Mouse (Mus musculus) left cerebral cortex, adult 9 months (tissue): ENCODE data around the gene Vmn2r20.
"Not testable (repeated sequence)": the region's sequence is repeated elsewhere in the genome, so short reads cannot be mapped to it uniquely, and the experiment has no call there.

Source experiments
- DNase-seq, 2 experiments: peaks; one replicate each; pipeline ENCODE4 v3.0.0; 2022; ENCODE audit warnings: low spot score in 2 of 2

Gene Vmn2r20

DNA sequence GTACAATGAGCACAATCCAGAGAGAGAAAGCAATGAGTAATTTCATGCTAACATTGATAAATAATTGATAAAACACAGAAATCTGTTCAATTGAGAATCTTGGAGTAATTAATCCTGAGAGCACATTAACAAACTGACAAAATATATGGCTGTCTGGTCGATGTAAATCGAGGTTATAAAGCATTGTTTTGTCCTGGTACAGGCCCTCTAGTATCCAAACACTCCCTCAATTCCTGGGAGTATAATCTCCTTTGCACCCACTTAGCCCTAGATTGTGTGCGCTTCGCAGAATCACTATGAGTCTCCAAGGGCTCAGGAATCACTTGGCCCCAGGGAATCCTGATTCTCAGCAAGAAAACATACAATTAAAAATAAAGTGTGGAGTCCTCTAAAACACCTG is at the start of gene Vmn2r20:
Vmn2r20 (minus strand) TSS at position 101 of the 400 bp plus-strand sequence.
- DNase-seq = not testable (repeated sequence)

DNA sequence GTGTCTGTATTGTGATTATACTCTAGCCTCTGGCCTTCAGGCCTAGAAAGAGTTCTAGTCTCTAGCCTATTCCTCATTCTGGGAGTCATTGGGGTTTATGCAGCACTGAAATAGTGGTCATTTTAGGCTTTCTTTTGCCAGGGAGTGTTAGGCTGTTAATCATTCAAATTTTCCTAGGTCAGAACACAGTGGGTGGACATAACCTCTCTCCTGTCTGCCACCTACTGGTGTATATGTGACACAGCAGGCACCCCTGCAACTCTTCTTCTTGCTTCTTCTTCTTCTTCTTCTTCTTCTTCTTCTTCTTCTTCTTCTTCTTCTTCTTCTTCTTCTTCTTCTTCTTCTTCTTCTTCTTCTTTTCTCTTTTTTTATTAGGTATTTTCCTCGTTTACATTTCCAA is 6.5 kb upstream of the Vmn2r20 start:
- not testable (repeated sequence) for DNase-seq

DNA sequence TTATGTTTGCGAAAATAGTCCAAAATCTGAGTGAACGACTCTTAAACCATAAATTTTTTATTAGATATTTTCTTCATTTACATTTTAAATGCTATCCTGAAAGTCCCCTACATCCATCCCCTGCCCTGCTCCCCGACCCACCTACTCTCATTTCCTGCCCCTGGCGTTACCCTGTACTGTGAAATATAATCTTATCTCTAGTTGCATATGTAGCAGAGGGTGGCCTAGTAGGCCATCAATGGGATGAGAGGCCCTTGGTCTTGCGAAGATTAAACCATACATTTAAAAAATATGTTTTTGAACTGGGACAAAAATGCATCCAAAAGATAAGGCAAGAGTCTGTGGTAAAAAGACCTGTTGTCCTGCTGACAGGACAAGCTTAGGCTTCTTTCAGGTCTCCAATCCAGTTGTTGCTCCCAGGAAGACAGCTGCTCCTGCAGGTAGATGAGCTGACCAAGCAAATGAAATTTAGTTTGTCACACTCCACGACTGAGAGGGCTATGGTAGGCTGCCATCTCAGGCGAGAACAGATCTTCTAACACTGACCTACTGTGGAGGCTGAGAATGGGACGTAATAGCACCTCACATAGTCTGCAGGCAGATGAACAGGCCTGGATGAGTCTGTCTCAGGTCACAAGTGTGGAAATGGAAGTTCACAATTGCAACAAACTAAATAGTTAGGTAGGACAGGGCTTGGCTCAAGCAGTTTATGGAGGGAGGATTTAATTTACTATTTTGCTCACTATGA is 10.8 kb downstream of the Vmn2r20 start:
- DNase-seq = not testable (repeated sequence)

DNA sequence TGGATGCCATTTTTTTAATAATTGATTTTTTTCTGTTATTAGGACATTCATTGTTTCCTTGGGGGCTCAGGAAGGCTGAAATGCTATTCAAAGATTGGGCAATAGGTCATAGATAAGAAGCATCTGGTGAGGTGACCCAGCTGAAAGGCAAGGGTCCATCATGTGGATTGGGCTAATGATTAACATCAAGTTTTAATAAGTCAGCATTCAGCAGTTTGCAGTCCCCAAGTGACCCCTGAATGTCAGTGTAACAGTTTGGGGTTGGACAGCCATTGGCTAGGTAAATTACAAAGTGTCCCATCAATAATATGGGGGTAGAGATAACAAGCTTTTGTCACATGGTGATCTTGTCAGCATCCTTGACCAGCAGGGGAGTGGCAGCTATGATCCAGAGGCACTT is 29.1 kb downstream of the Vmn2r20 start:
- DNase-seq = not testable (repeated sequence)

DNA sequence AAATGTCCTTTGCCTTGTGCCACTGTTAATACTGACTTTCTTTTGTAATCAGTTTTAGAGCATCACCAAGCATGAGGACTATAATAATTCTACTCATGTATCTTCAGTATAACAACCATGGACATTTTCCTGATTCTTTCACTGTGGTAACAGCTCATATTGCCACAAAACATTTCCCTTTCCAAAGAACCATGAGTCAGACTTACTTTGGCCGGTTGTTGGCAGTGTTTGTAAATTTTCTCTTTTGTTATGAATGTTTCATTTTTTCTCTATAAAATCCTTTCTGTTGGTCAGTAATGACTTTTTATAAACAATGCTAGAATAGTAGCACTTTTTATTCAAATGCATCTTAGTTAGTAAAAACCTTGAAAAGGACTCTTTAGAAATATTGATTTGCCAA is 71.8 kb downstream of the Vmn2r20 start:
- no peak for DNase-seq

DNA sequence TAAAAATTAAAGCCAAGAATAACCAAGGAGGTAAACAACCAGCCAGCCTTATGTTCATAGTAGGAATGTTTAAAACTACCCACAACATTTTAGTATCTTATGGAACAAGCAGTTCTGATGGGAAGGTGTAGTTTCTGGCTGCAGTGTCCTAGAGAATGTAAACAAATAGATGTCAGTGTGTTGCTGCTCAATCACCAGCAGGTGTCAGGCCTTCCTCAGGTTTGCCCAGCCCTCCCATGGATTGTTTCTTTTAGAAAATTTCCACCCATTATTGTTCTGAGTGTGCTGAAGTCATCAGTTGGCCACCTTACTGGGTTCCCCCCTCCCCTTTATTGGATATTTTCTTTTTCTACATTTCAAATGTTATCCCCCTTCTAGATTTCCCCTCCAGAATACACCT is 77.8 kb downstream of the Vmn2r20 start:
- DNase-seq = no peak

DNA sequence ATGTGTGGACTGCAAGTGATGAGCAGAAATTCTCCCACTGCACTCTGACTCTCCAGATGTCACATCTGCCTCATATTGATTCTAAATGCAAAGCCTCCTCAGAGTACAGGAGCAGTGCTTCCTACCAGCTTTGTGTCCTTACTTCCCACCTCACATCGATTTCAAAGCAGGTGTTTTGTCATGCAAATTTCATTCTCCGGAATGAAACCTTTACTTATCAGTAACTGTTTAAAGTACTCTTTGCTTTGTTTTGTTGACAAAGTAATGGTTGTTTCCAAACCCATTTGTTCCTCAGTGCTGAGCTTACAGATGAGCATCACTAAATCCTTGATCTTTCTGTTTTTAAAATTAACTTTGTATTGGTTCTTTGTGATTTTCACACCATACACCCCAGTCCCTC is 85.4 kb downstream of the Vmn2r20 start:
- no peak for DNase-seq
